Mouse (Mus musculus) urinary bladder, adult 18-20 months (tissue): ENCODE results near the gene Cul5.

Experiments
- DNase-seq, 2 experiments: peaks; one replicate each; pipeline ENCODE4 v3.0.0; 2022; ENCODE audit warnings: low spot score in 2 of 2, mixed read lengths in 2 of 2

The Cul5 gene

DNA sequence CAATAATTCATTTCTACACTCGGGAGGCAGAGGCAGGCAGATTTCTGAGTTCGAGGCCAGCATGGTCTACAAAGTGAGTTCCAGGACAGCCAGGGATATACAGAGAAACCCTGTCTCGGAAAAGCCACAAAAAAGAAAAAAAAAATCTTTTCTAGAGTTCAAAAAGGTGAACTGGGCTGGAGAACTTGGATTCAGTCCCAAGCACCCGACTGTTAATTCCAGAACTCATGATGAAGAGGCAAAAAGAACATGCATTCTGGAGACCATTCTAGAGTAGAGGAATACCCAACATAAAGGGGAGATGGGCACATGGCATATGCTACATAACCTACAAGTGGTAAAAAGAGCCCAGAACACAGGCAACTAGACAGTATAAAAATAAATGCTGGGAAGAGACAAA is 62.0 kb downstream of the Cul5 start:
- DNase-seq, result no peak

GRCm38 (mm10) chr9:53607192-53607591 is 62.6 kb downstream of the Cul5 start:
- DNase-seq, result no peak

GRCm38 (mm10) chr9:53604954-53605353 is 64.9 kb downstream of the Cul5 start:
- no peak for DNase-seq

- no peak for DNase-seq
Observed at GRCm38 (mm10) chr9:53603849-53604248, 66.0 kb downstream of the Cul5 start.

DNA sequence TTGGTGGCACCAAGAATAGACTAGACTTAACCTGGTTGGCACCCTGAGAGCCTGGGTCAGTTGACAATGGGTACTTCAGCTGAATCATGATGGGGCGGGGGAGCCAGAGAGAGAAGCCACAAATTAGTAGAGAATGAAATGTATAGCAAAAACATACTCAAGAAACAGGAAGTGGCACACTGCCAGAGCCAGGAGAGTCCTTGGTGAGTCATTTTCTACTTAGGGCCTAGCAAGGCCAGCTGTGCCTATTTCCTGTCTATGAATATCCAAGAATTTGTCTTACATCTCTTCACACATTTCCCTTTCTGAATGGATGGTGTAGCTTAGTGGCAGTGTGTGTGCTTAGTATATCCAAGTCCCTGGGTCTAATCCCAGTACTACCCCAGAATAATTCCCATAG is 66.4 kb downstream of the Cul5 start:
- no peak for DNase-seq

DNA sequence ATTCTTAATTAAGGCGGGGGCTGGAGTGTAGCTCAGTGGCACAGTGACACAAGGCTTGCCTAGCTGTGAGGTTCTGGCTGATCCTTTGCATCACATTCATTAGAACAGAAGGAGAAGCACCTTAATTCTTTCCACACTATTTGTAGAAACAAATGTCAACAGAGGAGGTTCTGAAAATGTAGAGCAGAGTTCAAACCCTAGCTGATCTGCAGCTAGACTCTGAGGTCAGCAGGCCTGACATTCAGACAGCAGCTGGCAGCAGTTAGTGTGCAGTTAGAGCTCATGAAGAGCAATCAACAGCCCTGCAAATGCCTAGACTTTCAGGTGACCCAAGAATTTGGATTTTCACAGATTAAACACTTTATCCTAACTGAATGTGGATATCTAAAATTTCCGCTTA is 68.3 kb downstream of the Cul5 start:
- DNase-seq, result no peak

- DNase-seq, result no peak
Observed at GRCm38 (mm10) chr9:53598631-53599030, 71.2 kb downstream of the Cul5 start.

DNA sequence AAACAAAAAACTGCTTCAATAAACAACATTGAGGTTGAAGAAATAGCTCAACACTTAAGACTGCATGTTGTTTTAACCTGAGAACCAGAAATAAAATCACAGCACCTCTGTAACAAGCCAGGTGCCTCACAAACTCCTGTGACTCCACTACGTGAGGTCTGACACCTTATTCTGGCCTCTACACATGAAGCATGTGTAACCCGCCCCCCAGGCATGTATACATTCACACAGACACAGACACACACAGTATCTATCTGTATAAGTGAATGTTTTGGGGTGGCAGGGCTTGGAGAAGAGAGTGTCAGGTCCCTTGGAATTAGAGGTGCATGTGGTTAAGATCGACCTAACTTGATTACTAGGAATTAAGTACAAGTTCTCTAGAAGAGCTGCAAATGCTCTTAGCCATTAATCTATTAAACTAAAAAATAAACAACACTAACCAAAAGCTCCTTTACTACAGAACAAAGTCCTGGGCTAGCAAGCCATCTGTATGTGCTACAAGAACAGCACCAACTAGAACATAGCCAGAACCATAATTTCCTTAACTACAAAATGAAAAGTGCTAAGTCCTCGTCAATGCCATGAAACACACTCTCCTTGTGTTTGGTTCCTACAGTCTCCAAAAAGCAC is 72.7 kb downstream of the Cul5 start:
- no peak for DNase-seq

DNA sequence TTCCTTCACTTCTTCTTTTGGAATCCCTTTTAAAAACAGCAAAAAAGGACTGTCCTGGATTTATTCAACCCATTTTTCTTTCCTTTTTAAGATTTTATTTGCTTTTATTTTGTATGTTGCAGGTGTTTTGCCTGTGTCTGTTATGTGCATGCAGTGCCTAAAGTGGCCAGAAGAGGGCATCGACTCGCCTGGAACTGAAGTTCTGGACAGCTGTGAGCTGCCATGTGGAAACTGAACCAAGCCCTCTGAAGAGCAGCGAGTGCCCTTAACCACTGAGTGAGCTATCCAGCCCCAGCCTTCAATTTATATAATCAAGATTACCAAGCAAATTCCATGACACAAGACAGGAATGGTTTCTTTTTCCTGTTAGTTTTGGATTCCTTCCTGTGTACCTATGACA is 75.0 kb downstream of the Cul5 start:
- DNase-seq, result peak; percentile 31 to 41

DNA sequence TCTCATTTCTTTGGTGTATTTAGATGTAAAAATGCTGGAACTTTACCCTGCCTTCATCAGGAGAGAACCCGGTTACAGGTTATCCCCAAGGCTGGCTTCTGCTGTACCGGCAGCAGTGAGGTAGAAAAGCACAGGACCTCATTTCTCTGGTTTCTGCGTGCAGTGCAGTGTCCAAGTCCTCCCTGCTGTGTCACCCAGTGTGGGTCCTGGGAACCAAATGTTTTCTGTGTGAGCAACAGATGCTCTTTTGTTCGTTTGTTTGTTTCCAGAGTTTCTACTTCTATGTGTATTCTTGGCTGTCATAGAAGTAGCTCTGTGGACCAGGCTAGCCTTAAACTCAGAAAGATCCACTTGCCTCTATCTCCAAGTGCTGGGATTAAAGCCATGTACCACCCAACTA is 87.9 kb downstream of the Cul5 start:
- no peak for DNase-seq

GRCm38 (mm10) chr9:53575721-53576120 is 94.1 kb downstream of the Cul5 start:
- DNase-seq, result no peak

- DNase-seq, result no peak
Observed at GRCm38 (mm10) chr9:53572516-53573307, 97.1 kb downstream of the Cul5 start.

DNA sequence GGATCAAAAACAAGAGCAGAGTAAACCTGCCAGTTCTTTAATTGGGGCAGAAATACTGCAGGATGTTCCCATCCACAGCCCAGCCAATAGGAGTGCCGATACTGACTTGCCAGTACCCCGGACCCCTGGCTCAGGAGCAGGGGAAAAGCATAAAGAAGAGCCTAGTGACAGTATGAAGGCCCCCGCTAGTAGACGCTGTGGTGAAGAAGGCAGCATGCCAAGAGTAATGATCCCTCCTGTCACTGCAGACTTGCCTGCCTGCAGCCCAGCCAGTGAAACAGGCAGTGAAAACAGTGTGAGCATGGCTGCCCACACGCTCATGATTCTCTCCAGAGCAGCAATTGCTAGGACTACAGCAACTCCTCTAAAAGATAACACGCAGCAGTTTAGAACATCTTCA is 99.2 kb downstream of the Cul5 start:
- DNase-seq, result no peak
